Mouse (Mus musculus) cortical plate, adult 2 months (tissue): Measurements from ENCODE around the gene Erc2. TPM values are rescaled to one million over a fixed set of nuclear protein-coding genes. Genes with fewer than 3 reads are reported as not detected.

Experiments
- H3K27ac ChIP-seq: fragments of 200-500 bp; 2 replicates; pipeline ENCODE4 v1.5.1; 2012; ENCODE audit warnings: low read length, control low read depth, inconsistent platforms; ENCODE audit not compliant: insufficient read depth
- H3K4me1 ChIP-seq: fragments of 200-500 bp; 2 replicates; pipeline ENCODE4 v1.6.1; 2011; ENCODE audit warnings: low read length; ENCODE audit not compliant: control insufficient read depth, insufficient read depth
- H3K4me3 ChIP-seq: fragments of 200-500 bp; 2 replicates; pipeline ENCODE4 v1.5.1; 2011; ENCODE audit warnings: mild to moderate bottlenecking, low read length, control low read depth; ENCODE audit not compliant: insufficient read depth
- CTCF ChIP-seq: fragments of 200-500 bp; IDR thresholded peaks from 2 replicates; pipeline ENCODE4 v1.5.1; 2011; ENCODE audit warnings: mild to moderate bottlenecking, control low read depth, low read length; ENCODE audit not compliant: insufficient read depth; ENCODE audit errors: extremely low read depth
- POLR2A ChIP-seq: fragments of 200-500 bp; IDR thresholded peaks from 2 replicates; pipeline ENCODE4 v1.6.1; 2011; ENCODE audit warnings: mild to moderate bottlenecking, low read length, control low read depth; ENCODE audit not compliant: insufficient read depth; ENCODE audit errors: extremely low read depth
- polyA plus RNA-seq: library from polyadenylated mRNA; depleted of rRNA; stranded (reverse); fragments of >200 nt; gene quantifications from 2 replicates; pipeline ENCODE4 v1.2.3, GENCODE M21; 2012

Gene Erc2
- polyA plus RNA-seq, 1 experiment = 77.8 TPM

- Histone ChIP-seq H3K4me1 (no peaks in the 10 kb centered on the region), H3K4me3 (peak overlapping the region; percentile 44), H3K27ac (no peak overlapping the region)
- no peak for TF ChIP-seq POLR2A
- TF ChIP-seq CTCF = no peak
Measured at GRCm38 (mm10) chr14:28507011-28507410, 884.8 kb downstream of the Erc2 start.

GRCm38 (mm10) chr14:28507471-28507870 is 885.2 kb downstream of the Erc2 start:
- TF ChIP-seq POLR2A (no peak), CTCF (peak; percentile 69)
- Histone ChIP-seq H3K4me3 (peak overlapping the region; percentile 44; the same call in 1 of the 2 replicates), H3K4me1 (no peaks in the 10 kb centered on the region), H3K27ac (no peak overlapping the region)

GRCm38 (mm10) chr14:28508288-28509258 is 886.3 kb downstream of the Erc2 start:
- H3K27ac ChIP-seq = no peak overlapping the region
- TF ChIP-seq POLR2A (no peak), CTCF (no peak)
- peak overlapping the region; percentile 18; the same call in 1 of the 2 replicates for H3K4me3 ChIP-seq
- no peaks in the 10 kb centered on the region for H3K4me1 ChIP-seq

- H3K27ac ChIP-seq = no peak overlapping the region
- TF ChIP-seq POLR2A (no peak), CTCF (no peak)
- H3K4me3 ChIP-seq = peak overlapping the region; percentile 24
- no peaks in the 10 kb centered on the region for H3K4me1 ChIP-seq
Measured at GRCm38 (mm10) chr14:28509441-28510340, 887.5 kb downstream of the Erc2 start.

GRCm38 (mm10) chr14:28510341-28511028 is 888.3 kb downstream of the Erc2 start:
- H3K4me3 ChIP-seq = peak overlapping the region; percentile 24
- TF ChIP-seq CTCF = no peak
- no peak for TF ChIP-seq POLR2A
- no peaks in the 10 kb centered on the region for H3K4me1 ChIP-seq
- H3K27ac ChIP-seq = no peak overlapping the region

GRCm38 (mm10) chr14:28511029-28511651 is 888.9 kb downstream of the Erc2 start:
- H3K4me3 ChIP-seq = peak overlapping the region; percentile 24
- H3K27ac ChIP-seq = no peak overlapping the region
- no peaks in the 10 kb centered on the region for H3K4me1 ChIP-seq
- no peak for TF ChIP-seq POLR2A
- no peak for TF ChIP-seq CTCF

GRCm38 (mm10) chr14:28512805-28513590 is 890.8 kb downstream of the Erc2 start:
- H3K27ac ChIP-seq = no peak overlapping the region
- TF ChIP-seq POLR2A (no peak), CTCF (no peak)
- H3K4me3 ChIP-seq = no peak overlapping the region
- no peaks in the 10 kb centered on the region for H3K4me1 ChIP-seq

GRCm38 (mm10) chr14:28514171-28514570 is 891.9 kb downstream of the Erc2 start:
- no peak overlapping the region for H3K4me3 ChIP-seq
- no peak overlapping the region for H3K27ac ChIP-seq
- H3K4me1 ChIP-seq = no peaks in the 10 kb centered on the region
- TF ChIP-seq CTCF (no peak), POLR2A (no peak)
